Mouse (Mus musculus): ENCODE measurements at regions not wholly inside any gene's neighbourhood (a gene's known extent, or its start where the extent isn't known, plus 50 kb on each side); places are given as distances from the start of the nearest gene placed in this dataset.

- H3K36me3 ChIP-seq (ENCODE audit: control insufficient read depth, insufficient read depth, low read length) = no peaks in the 10 kb centered on the region
- no peak overlapping the region for H3K27ac ChIP-seq (ENCODE audit: low read depth, low read length)
- no peak overlapping the region for H3K4me3 ChIP-seq (ENCODE audit: low read depth, low read length)
- no peaks in the 10 kb centered on the region for H3K9me3 ChIP-seq (replicated peaks; ENCODE audit: control insufficient read depth, low read length)
- no peak overlapping the region for H3K4me2 ChIP-seq (ENCODE audit: low read length)
- ATAC-seq = no peak
- 74% methylated on average over 3 of the region's 3 CpGs for WGBS
- H3K27me3 ChIP-seq (replicated peaks; ENCODE audit: control insufficient read depth, insufficient read depth, low read length) = no peaks in the 10 kb centered on the region
- H3K4me1 ChIP-seq (ENCODE audit: control insufficient read depth, insufficient read depth, low read length) = peaks cover 6% of the 10 kb centered on the region
- no peak for DNase-seq (ENCODE audit: low spot score)
- H3K9ac ChIP-seq (ENCODE audit: low read length) = no peak overlapping the region
These were observed 823.1 kb upstream of the Car8 start for GRCm38 (mm10) chr4:9061941-9062340.

- Histone ChIP-seq H3K27ac (ENCODE audit: low read depth, low read length) (no peak overlapping the region), H3K27me3 (replicated peaks; ENCODE audit: control insufficient read depth, insufficient read depth, low read length) (no peaks in the 10 kb centered on the region), H3K4me3 (ENCODE audit: low read depth, low read length) (no peak overlapping the region), H3K36me3 (ENCODE audit: control insufficient read depth, insufficient read depth, low read length) (no peaks in the 10 kb centered on the region), H3K4me2 (ENCODE audit: low read length) (no peak overlapping the region), H3K9ac (ENCODE audit: low read length) (no peak overlapping the region), H3K4me1 (ENCODE audit: control insufficient read depth, insufficient read depth, low read length) (peaks cover 6% of the 10 kb centered on the region), H3K9me3 (replicated peaks; ENCODE audit: control insufficient read depth, low read length) (no peaks in the 10 kb centered on the region)
- WGBS = 20% methylated on average over 5 of the region's 5 CpGs
- peak; percentile 77; the same call in 1 of the 2 replicates for ATAC-seq
- peak; percentile 42 for DNase-seq (ENCODE audit: low spot score)
These were observed 821.4 kb upstream of the Car8 start for GRCm38 (mm10) chr4:9060221-9060620.

GRCm38 (mm10) chr4:9057676-9058075 is 818.8 kb upstream of the Car8 start:
- Histone ChIP-seq H3K27me3 (replicated peaks; ENCODE audit: control insufficient read depth, insufficient read depth, low read length) (no peaks in the 10 kb centered on the region), H3K4me3 (ENCODE audit: low read depth, low read length) (no peak overlapping the region), H3K9ac (ENCODE audit: low read length) (no peak overlapping the region), H3K36me3 (ENCODE audit: control insufficient read depth, insufficient read depth, low read length) (no peaks in the 10 kb centered on the region), H3K4me2 (ENCODE audit: low read length) (no peak overlapping the region), H3K4me1 (ENCODE audit: control insufficient read depth, insufficient read depth, low read length) (peaks cover 6% of the 10 kb centered on the region), H3K9me3 (replicated peaks; ENCODE audit: control insufficient read depth, low read length) (no peaks in the 10 kb centered on the region), H3K27ac (ENCODE audit: low read depth, low read length) (no peak overlapping the region)
- DNase-seq (ENCODE audit: low spot score) (no peak), ATAC-seq (no peak)
- WGBS = 82% methylated on average over 4 of the region's 4 CpGs

GRCm38 (mm10) chr4:9057113-9057512 is 818.3 kb upstream of the Car8 start:
- Histone ChIP-seq H3K9me3 (replicated peaks; ENCODE audit: control insufficient read depth, low read length) (no peaks in the 10 kb centered on the region), H3K4me2 (ENCODE audit: low read length) (no peak overlapping the region), H3K9ac (ENCODE audit: low read length) (no peak overlapping the region), H3K27me3 (replicated peaks; ENCODE audit: control insufficient read depth, insufficient read depth, low read length) (no peaks in the 10 kb centered on the region), H3K27ac (ENCODE audit: low read depth, low read length) (no peak overlapping the region), H3K4me3 (ENCODE audit: low read depth, low read length) (no peak overlapping the region), H3K36me3 (ENCODE audit: control insufficient read depth, insufficient read depth, low read length) (no peaks in the 10 kb centered on the region), H3K4me1 (ENCODE audit: control insufficient read depth, insufficient read depth, low read length) (peaks cover 6% of the 10 kb centered on the region)
- no peak for DNase-seq (ENCODE audit: low spot score)
- ATAC-seq = no peak
- WGBS = 85% methylated on average over 7 of the region's 7 CpGs

GRCm38 (mm10) chr4:9055876-9056275 is 817.0 kb upstream of the Car8 start:
- 84% methylated on average over 4 of the region's 4 CpGs for WGBS
- peaks cover 6% of the 10 kb centered on the region for H3K4me1 ChIP-seq (ENCODE audit: control insufficient read depth, insufficient read depth, low read length)

GRCm38 (mm10) chr4:9055266-9055820 is 816.5 kb upstream of the Car8 start:
- Histone ChIP-seq H3K27me3 (replicated peaks; ENCODE audit: control insufficient read depth, insufficient read depth, low read length) (no peaks in the 10 kb centered on the region), H3K27ac (ENCODE audit: low read depth, low read length) (no peak overlapping the region), H3K9me3 (replicated peaks; ENCODE audit: control insufficient read depth, low read length) (no peaks in the 10 kb centered on the region), H3K4me1 (ENCODE audit: control insufficient read depth, insufficient read depth, low read length) (peaks cover 4% of the 10 kb centered on the region), H3K9ac (ENCODE audit: low read length) (no peak overlapping the region), H3K4me2 (ENCODE audit: low read length) (no peak overlapping the region), H3K4me3 (ENCODE audit: low read depth, low read length) (no peak overlapping the region), H3K36me3 (ENCODE audit: control insufficient read depth, insufficient read depth, low read length) (no peaks in the 10 kb centered on the region)
- ATAC-seq (no peak), DNase-seq (ENCODE audit: low spot score) (peak; percentile 4)
- 47% methylated on average over 9 of the region's 9 CpGs for WGBS

More at GRCm38 (mm10) chr4:9055876-9056275, 817.0 kb upstream of the Car8 start:
- Histone ChIP-seq H3K27ac (ENCODE audit: low read depth, low read length) (no peak overlapping the region), H3K4me2 (ENCODE audit: low read length) (no peak overlapping the region), H3K27me3 (replicated peaks; ENCODE audit: control insufficient read depth, insufficient read depth, low read length) (no peaks in the 10 kb centered on the region), H3K36me3 (ENCODE audit: control insufficient read depth, insufficient read depth, low read length) (no peaks in the 10 kb centered on the region), H3K9ac (ENCODE audit: low read length) (no peak overlapping the region), H3K9me3 (replicated peaks; ENCODE audit: control insufficient read depth, low read length) (no peaks in the 10 kb centered on the region), H3K4me3 (ENCODE audit: low read depth, low read length) (no peak overlapping the region)
- no peak for DNase-seq (ENCODE audit: low spot score)
- no peak for ATAC-seq

- no peak for ATAC-seq
- H3K4me3 ChIP-seq (ENCODE audit: low read depth, low read length) = no peak overlapping the region
- WGBS = 93% methylated on average over 1 of the region's 1 CpGs
These were observed 810.0 kb upstream of the Car8 start for GRCm38 (mm10) chr4:9048817-9049216.

GRCm38 (mm10) chr4:9047151-9047550 is 808.3 kb upstream of the Car8 start:
- H3K4me3 ChIP-seq (ENCODE audit: low read depth, low read length) = no peak overlapping the region
- H3K4me2 ChIP-seq (ENCODE audit: low read length) = no peak overlapping the region
- H3K4me1 ChIP-seq (ENCODE audit: control insufficient read depth, insufficient read depth, low read length) = no peaks in the 10 kb centered on the region
- 75% methylated on average over 4 of the region's 4 CpGs for WGBS
- no peak for DNase-seq (ENCODE audit: low spot score)
- H3K27ac ChIP-seq (ENCODE audit: low read depth, low read length) = no peak overlapping the region
- no peak for ATAC-seq
- no peaks in the 10 kb centered on the region for H3K9me3 ChIP-seq (replicated peaks; ENCODE audit: control insufficient read depth, low read length)
- H3K27me3 ChIP-seq (replicated peaks; ENCODE audit: control insufficient read depth, insufficient read depth, low read length) = no peaks in the 10 kb centered on the region
- H3K9ac ChIP-seq (ENCODE audit: low read length) = no peak overlapping the region
- no peaks in the 10 kb centered on the region for H3K36me3 ChIP-seq (ENCODE audit: control insufficient read depth, insufficient read depth, low read length)

More at GRCm38 (mm10) chr4:9048817-9049216, 810.0 kb upstream of the Car8 start:
- H3K9me3 ChIP-seq (replicated peaks; ENCODE audit: control insufficient read depth, low read length) = no peaks in the 10 kb centered on the region
- H3K36me3 ChIP-seq (ENCODE audit: control insufficient read depth, insufficient read depth, low read length) = no peaks in the 10 kb centered on the region
- no peak overlapping the region for H3K4me2 ChIP-seq (ENCODE audit: low read length)
- H3K9ac ChIP-seq (ENCODE audit: low read length) = no peak overlapping the region
- no peaks in the 10 kb centered on the region for H3K4me1 ChIP-seq (ENCODE audit: control insufficient read depth, insufficient read depth, low read length)
- H3K27me3 ChIP-seq (replicated peaks; ENCODE audit: control insufficient read depth, insufficient read depth, low read length) = no peaks in the 10 kb centered on the region
- no peak overlapping the region for H3K27ac ChIP-seq (ENCODE audit: low read depth, low read length)
- no peak for DNase-seq (ENCODE audit: low spot score)

- no peak for ATAC-seq
- Histone ChIP-seq H3K9me3 (replicated peaks; ENCODE audit: control insufficient read depth, low read length) (no peaks in the 10 kb centered on the region), H3K9ac (ENCODE audit: low read length) (no peak overlapping the region), H3K27ac (ENCODE audit: low read depth, low read length) (no peak overlapping the region), H3K27me3 (replicated peaks; ENCODE audit: control insufficient read depth, insufficient read depth, low read length) (no peaks in the 10 kb centered on the region), H3K4me1 (ENCODE audit: control insufficient read depth, insufficient read depth, low read length) (no peaks in the 10 kb centered on the region), H3K4me3 (ENCODE audit: low read depth, low read length) (no peak overlapping the region), H3K36me3 (ENCODE audit: control insufficient read depth, insufficient read depth, low read length) (no peaks in the 10 kb centered on the region), H3K4me2 (ENCODE audit: low read length) (no peak overlapping the region)
- no peak for DNase-seq (ENCODE audit: low spot score)
- 90% methylated on average over 14 of the region's 14 CpGs for WGBS
These were observed 807.6 kb upstream of the Car8 start for GRCm38 (mm10) chr4:9046436-9046835.
